Mouse (Mus musculus) kidney, adult 8-10 months (tissue): ENCODE measurements around the gene Hist1h2bg.
"Not testable (repeated sequence)": the region's sequence is repeated elsewhere in the genome, so short reads cannot be mapped to it uniquely, and the experiment has no call there.

Experiments
- DNase-seq, 2 experiments: peaks; one replicate each; pipeline ENCODE4 v3.0.0; 2022

Hist1h2bg gene

GRCm38 (mm10) chr13:23562699-23563462, 8.3 kb upstream of the Hist1h2bg start:
- DNase-seq: peak in 1 of 2 experiments; percentile 33

- DNase-seq: no peak
These were observed 6.7 kb upstream of the Hist1h2bg start for GRCm38 (mm10) chr13:23564482-23564881.

- DNase-seq: not testable (repeated sequence)
These were observed 755 bp upstream of the Hist1h2bg start for GRCm38 (mm10) chr13:23570261-23571021.

- not testable (repeated sequence) for DNase-seq
These were observed 465 bp downstream of the Hist1h2bg start for GRCm38 (mm10) chr13:23571504-23572217.

GRCm38 (mm10) chr13:23572218-23573033, 1.2 kb downstream of the Hist1h2bg start:
- no peak for DNase-seq

GRCm38 (mm10) chr13:23573034-23573897, 2.1 kb downstream of the Hist1h2bg start:
- DNase-seq: not testable (repeated sequence)

GRCm38 (mm10) chr13:23573898-23574524, 2.8 kb downstream of the Hist1h2bg start, which contains the start of the genes Hist1h2bf and Hist1h2ad:
Hist1h2bf (minus strand) TSS chr13:23574196.
Hist1h2ad (plus strand) TSS chr13:23574381.
- peak; percentile 68 to 71 for DNase-seq

- not testable (repeated sequence) for DNase-seq
These were observed 3.5 kb downstream of the Hist1h2bg start for GRCm38 (mm10) chr13:23574546-23575170.

- DNase-seq: no peak
These were observed 4.2 kb downstream of the Hist1h2bg start, which contains the start of gene Hist1h3d for GRCm38 (mm10) chr13:23575271-23575851. Hist1h3d (plus strand) TSS chr13:23575763.

- DNase-seq: not testable (repeated sequence)
These were observed 4.7 kb downstream of the Hist1h2bg start for GRCm38 (mm10) chr13:23575864-23576313.

- DNase-seq: no peak
These were observed 5.2 kb downstream of the Hist1h2bg start for GRCm38 (mm10) chr13:23576351-23576881.

- DNase-seq: no peak
These were observed 5.9 kb downstream of the Hist1h2bg start for GRCm38 (mm10) chr13:23576906-23577639.

- no peak for DNase-seq
These were observed 6.6 kb downstream of the Hist1h2bg start for GRCm38 (mm10) chr13:23577835-23578234.

GRCm38 (mm10) chr13:23581408-23582218, 10.4 kb downstream of the Hist1h2bg start, which contains the start of gene Hist1h4d:
Hist1h4d (plus strand) TSS chr13:23581598.
- peak; percentile 95 to 96 for DNase-seq

GRCm38 (mm10) chr13:23582219-23583056, 11.2 kb downstream of the Hist1h2bg start:
- DNase-seq: no peak

- DNase-seq: no peak
These were observed 12.3 kb downstream of the Hist1h2bg start for GRCm38 (mm10) chr13:23583387-23584068.
